Mouse (Mus musculus): Measurements from ENCODE around the gene Tmeff2.

GRCm38 (mm10) chr1:51152017-51152416 is 251.6 kb downstream of the Tmeff2 start:
- TF ChIP-seq GATA1 (IDR thresholded peaks at IDR 0.05; ENCODE audit: borderline replicate concordance, low read length) (no peak), FLI1 (IDR thresholded peaks at IDR 0.05; ENCODE audit: low read length) (no peak)
